Mouse (Mus musculus) ovary, adult 18-20 months (tissue): ENCODE measurements around the gene Sult3a1.
A peak's percentile ranks its signal among the peaks of the same experiment; 100 is the strongest.
"Not testable (repeated sequence)": the region's sequence is repeated elsewhere in the genome, so short reads cannot be mapped to it uniquely, and the experiment has no call there.

Experiments
- DNase-seq: peaks from one replicate; pipeline ENCODE4 v3.0.0; 2022; ENCODE audit warnings: low spot score, mixed read lengths

Gene Sult3a1

GRCm38 (mm10) chr10:33857421-33857820 lies at the start of gene Sult3a1:
Sult3a1 (plus strand) TSS chr10:33857721.
- DNase-seq = no peak

GRCm38 (mm10) chr10:33811807-33812206 lies 45.7 kb upstream of the Sult3a1 start:
- DNase-seq = no peak

- no peak for DNase-seq
Observed at GRCm38 (mm10) chr10:33814266-33814665, 43.3 kb upstream of the Sult3a1 start.

GRCm38 (mm10) chr10:33816923-33817322 lies 40.6 kb upstream of the Sult3a1 start:
- no peak for DNase-seq

GRCm38 (mm10) chr10:33820892-33821291 lies 36.6 kb upstream of the Sult3a1 start:
- DNase-seq = no peak

DNA sequence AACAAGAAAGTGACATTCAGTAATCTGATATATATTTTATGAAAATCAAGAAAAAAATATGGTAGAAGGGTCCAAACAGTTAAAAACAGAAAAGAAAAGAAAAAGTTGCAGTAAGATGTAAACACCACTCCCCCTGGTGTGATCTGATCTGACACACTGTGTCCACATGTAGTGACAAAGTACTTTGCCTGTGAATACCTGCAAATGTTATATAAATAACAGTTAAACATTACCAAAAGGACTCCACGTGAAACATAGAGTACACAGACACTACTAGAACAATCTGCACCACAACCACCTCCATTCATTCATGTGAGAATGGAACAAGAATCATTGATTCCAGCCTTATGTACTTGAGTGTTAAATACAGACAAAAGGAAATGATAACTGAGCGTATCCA lies 8.5 kb downstream of the Sult3a1 start:
- DNase-seq = no peak

DNA sequence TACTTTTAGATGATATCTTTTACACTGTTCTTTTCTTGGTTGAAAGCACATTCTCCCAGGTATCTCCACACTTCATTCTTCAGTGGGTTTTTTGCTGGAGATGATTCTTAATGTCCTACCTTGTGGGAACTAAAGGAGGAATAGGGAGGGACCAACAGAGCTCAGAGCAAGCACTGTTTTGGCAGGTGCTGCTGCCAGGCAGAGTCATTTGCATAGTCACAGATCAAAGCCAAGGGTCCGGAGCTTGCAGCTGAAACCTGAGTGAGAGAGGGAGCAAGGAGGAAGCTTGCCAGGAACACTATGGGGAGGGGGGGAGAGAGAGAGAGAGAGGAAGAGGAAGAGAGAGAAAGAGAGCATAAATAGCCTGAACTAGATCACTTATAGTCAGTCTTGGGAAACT lies 12.9 kb downstream of the Sult3a1 start:
- DNase-seq = no peak

DNA sequence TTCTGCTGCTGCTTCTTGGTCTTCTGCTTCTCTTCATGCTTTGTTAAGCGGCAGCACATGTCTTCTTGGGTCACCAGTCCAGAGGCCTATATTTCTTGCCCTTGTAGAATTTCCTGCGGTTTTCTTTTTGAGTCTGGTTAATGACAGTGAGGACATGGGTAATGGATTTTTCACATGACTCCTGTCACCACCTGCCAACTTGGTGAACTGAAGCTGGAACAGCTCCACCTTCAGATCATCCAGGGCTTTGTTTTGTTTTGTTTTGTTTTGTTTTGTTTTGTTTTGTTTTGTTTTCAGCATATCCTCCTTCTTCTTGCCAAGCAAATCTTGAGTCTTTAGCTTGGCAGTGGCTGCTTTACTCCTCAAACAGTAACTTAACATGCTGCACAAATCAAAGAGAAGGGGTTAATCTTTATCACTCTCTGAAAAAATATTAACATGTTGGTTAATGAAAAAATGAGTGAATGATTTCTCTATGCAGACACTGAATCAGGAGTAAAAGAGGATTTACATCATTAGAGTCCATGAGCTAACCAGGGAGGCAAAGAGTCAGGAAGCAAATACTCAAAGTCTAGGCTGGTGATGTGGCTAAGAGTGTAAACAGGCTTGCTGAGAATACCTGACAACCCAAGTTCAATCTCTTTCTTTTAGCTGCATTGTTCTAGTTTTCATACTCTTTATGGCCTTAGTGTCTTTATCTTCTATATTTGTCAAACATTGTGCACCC lies 15.3 kb downstream of the Sult3a1 start:
- DNase-seq = no peak

GRCm38 (mm10) chr10:33882411-33882810 lies 24.9 kb downstream of the Sult3a1 start:
- not testable (repeated sequence) for DNase-seq

DNA sequence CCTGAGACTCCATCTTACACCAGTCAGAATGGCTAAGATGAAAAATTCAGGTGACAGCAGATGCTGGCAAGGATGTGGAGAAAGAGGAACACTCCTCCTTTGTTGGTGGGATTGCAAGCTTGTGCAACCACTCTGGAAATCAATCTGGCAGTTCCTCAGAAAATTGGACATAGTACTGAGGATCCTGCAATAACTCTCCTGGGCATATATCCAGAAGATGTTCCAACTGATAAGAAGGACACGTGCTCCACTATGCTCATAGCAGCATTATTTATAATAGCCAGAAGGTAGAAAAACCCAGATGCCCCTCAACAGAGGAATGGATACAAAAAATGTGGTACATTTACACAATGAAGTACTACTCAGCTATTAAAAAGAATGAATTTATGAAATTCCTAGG lies 44.0 kb downstream of the Sult3a1 start:
- DNase-seq = not testable (repeated sequence)

DNA sequence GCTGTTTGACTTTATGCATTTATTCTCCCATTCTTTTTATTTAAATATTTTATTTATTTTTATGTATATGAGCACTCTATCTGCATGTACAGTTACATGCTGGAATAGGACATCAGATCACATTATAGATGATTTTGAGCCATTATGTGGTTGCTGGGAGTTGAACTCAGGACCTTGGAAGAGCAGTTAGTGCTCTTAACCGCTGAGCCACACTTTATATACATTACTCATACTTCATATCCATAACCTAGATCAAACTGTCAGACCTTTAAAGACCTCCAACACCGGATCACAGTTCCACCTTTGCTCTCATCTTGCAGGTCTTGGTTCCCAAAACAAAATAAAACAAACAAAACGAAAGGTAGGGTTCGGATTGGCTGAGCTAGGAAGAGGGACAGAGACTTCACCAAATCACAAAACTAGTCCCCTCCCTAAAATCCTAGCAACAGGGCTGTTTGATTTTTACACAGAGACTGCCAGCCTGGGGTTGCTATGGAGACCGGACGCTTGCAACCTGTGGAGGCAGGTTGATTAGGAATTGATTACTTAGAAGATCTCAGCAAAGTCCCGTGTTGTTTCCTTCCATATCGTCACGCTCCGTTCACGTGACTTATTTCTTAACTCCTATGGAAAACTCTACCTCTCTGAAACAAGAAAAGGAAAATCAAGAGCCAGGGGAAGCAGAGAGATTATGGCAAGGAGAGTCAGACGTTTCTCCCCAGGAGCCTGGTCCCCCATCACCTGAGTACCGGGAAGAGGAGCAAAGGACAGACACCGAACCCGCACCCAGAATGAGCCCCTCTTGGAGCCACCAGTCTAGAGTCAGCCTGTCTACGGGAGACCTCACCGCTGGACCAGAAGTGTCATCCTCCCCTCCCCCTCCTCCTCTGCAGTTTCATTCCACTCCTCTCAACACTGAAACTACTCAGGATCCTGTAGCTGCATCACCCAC lies 47.3 kb downstream of the Sult3a1 start, which contains the start of gene Rsph4a:
Gene Rsph4a (plus strand): TSS at position 582 of the 952 bp plus-strand sequence.
- peak; percentile 13 for DNase-seq

GRCm38 (mm10) chr10:33905489-33905888 lies 48.0 kb downstream of the Sult3a1 start:
- DNase-seq = no peak
